Mouse (Mus musculus): ENCODE results near the gene Ppp1r14a. TPM values are rescaled to one million over a fixed set of nuclear protein-coding genes. Genes with fewer than 3 reads are reported as not detected.

Gene Ppp1r14a
- 11.8 TPM in 2 replicates for polyA plus RNA-seq (2014; fragmentation: Nextera tagmentation; extraction: Ambion mirVana)

DNA sequence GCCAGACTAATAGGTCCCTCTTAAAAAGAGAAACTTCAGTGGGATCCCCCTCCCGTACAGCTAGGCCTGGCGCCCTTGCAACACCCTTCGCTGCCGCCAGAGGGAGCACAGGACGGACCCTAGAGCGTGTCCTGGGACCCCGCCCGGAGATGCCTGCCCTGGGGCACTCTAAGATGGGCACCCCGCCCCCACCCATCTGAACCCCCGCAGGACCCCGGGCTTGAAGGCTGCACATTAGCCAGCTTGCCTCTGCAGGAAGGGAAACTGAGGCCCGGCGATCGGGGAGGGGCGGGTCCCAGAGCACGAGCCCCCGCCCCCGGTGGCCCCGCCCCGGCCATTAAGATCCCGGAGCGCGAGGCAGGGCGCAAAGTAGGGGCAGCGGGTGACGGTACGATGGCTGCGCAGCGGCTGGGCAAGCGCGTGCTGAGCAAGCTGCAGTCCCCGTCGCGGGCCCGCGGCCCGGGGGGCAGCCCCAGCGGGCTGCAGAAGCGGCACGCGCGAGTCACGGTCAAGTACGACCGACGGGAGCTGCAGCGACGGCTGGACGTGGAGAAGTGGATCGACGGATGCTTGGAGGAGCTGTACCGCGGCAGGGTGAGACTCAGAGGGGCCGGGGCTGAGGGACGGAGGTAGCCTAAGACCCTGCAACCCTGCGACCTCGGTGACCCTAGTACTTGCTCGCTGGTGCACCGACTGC, at the start of gene Ppp1r14a:
Gene Ppp1r14a, plus strand, starts transcription at position 367 of the 697 bp plus-strand sequence.
- WGBS: 2% methylated on average over 55 of the region's 59 CpGs
- H3K36me3 ChIP-seq (ENCODE audit: control insufficient read depth, insufficient read depth, low read length): no peaks in the 10 kb centered on the region
- peaks cover 14 to 20% of the 10 kb centered on the region in 2 experiments; a peak in 3 of 4 replicates for H3K4me1 ChIP-seq (ENCODE audit: control insufficient read depth in 2 of 2, insufficient read depth in 2 of 2, low read length in 2 of 2)
- H3K27ac ChIP-seq (replicated peaks in 1 of 2; ENCODE audit: control insufficient read depth in 1 of 2, insufficient read depth in 1 of 2, low read depth in 2 of 2, low read length in 2 of 2): 0 out of 4 replicates have a peak within 1 kb of the TSS, but pooled peaks of 1 of the 2 experiments have one; percentile 14
- H3K9ac ChIP-seq (ENCODE audit: low read length): peak within 1 kb of the TSS; percentile 65
- peak; percentile 26; the same call in 1 of the 2 replicates for ATAC-seq (ENCODE audit: insufficient number of reproducible peaks, insufficient read depth, low FRiP score, low read depth)
- H3K9me3 ChIP-seq (ENCODE audit: control insufficient read depth, low read length): no peaks in the 10 kb centered on the region
- peak within 1 kb of the TSS; percentile 83 for H3K4me2 ChIP-seq (ENCODE audit: low read length)
- peak within 1 kb of the TSS; percentile 51 to 56 for H3K4me3 ChIP-seq (ENCODE audit: control insufficient read depth in 1 of 2, insufficient read depth in 1 of 2, low read depth in 1 of 2, low read length in 2 of 2)
- peaks cover 21% of the 10 kb centered on the region for H3K27me3 ChIP-seq (ENCODE audit: control insufficient read depth, insufficient read depth, low read length)

DNA sequence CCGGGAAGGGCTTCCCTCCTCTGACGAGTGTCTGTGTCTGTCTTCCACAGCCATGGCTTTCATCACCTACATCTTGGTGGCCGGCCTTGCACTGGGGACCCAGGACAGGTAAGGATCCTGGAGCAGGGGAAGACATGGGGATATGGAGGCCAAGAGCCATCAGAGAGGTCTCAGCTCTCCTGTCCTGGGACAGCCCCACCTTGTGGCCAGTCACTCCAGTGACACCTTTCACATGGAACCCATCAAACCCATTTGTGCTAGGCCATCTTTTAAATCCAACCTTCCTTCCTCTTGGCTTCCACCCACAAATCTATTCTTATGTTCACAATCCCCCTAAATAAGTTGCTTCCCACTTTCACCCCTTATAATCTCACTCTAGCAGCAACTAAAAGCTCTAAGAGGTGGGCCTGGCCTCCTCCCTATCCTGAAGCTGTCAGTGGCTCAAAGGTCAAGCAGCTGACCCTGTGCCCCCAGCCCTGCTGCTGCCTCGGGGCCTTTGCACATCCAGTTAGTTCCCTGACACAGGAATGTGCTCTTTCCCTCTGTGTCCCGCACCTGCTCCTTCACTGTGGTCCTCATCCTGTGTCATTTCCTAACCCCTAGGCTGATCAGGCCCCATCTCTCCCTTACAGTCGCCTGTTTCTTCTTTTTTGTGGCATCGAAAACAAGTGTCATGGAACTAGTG, 44.2 kb upstream of the Ppp1r14a start:
- no peak overlapping the region for H3K4me2 ChIP-seq (ENCODE audit: low read length)
- ATAC-seq (ENCODE audit: insufficient number of reproducible peaks, insufficient read depth, low FRiP score, low read depth): no peak
- H3K4me3 ChIP-seq (ENCODE audit: control insufficient read depth in 1 of 2, insufficient read depth in 1 of 2, low read depth in 1 of 2, low read length in 2 of 2): no peak overlapping the region
- peaks cover 32% of the 10 kb centered on the region for H3K36me3 ChIP-seq (ENCODE audit: control insufficient read depth, insufficient read depth, low read length)
- H3K9me3 ChIP-seq (ENCODE audit: control insufficient read depth, low read length): no peaks in the 10 kb centered on the region
- H3K9ac ChIP-seq (ENCODE audit: low read length): no peak overlapping the region
- WGBS: 84% methylated on average over 7 of the region's 7 CpGs
- H3K27ac ChIP-seq (replicated peaks in 1 of 2; ENCODE audit: control insufficient read depth in 1 of 2, insufficient read depth in 1 of 2, low read depth in 2 of 2, low read length in 2 of 2): no peak overlapping the region
- H3K4me1 ChIP-seq (ENCODE audit: control insufficient read depth in 2 of 2, insufficient read depth in 2 of 2, low read length in 2 of 2): peaks cover 11 to 12% of the 10 kb centered on the region in 2 experiments; a peak in 2 of 4 replicates
- no peaks in the 10 kb centered on the region for H3K27me3 ChIP-seq (ENCODE audit: control insufficient read depth, insufficient read depth, low read length)

DNA sequence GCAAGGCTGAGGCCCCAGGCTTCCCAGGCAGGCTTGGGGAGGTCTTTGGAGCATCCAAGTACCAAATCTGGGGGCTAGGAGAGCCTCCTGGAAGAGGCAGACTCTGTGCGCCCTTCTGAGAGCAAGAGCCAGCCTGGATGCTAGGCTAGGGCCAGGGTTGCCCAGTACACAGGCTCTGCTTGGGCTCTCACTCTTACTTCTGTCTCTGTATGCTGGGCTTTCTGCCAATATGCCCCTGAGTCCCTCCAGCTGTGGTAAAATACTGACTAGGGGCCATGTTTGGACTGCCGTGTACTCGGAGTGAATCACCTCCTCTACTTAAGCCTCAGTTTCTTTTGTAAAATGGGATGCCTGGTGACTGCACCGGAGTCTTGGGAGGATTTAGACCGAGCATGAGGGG, 43.1 kb upstream of the Ppp1r14a start:
- H3K9me3 ChIP-seq (ENCODE audit: control insufficient read depth, low read length): no peaks in the 10 kb centered on the region
- H3K4me3 ChIP-seq (ENCODE audit: control insufficient read depth in 1 of 2, insufficient read depth in 1 of 2, low read depth in 1 of 2, low read length in 2 of 2): no peak overlapping the region
- peaks cover 32% of the 10 kb centered on the region for H3K36me3 ChIP-seq (ENCODE audit: control insufficient read depth, insufficient read depth, low read length)
- no peak overlapping the region for H3K4me2 ChIP-seq (ENCODE audit: low read length)
- ATAC-seq (ENCODE audit: insufficient number of reproducible peaks, insufficient read depth, low FRiP score, low read depth): no peak
- H3K27me3 ChIP-seq (ENCODE audit: control insufficient read depth, insufficient read depth, low read length): no peaks in the 10 kb centered on the region
- H3K9ac ChIP-seq (ENCODE audit: low read length): no peak overlapping the region
- H3K4me1 ChIP-seq (ENCODE audit: control insufficient read depth in 2 of 2, insufficient read depth in 2 of 2, low read length in 2 of 2): peaks cover 11 to 12% of the 10 kb centered on the region in 2 experiments; a peak in 2 of 4 replicates
- 84% methylated on average over 5 of the region's 5 CpGs for WGBS
- H3K27ac ChIP-seq (replicated peaks in 1 of 2; ENCODE audit: control insufficient read depth in 1 of 2, insufficient read depth in 1 of 2, low read depth in 2 of 2, low read length in 2 of 2): no peak overlapping the region

DNA sequence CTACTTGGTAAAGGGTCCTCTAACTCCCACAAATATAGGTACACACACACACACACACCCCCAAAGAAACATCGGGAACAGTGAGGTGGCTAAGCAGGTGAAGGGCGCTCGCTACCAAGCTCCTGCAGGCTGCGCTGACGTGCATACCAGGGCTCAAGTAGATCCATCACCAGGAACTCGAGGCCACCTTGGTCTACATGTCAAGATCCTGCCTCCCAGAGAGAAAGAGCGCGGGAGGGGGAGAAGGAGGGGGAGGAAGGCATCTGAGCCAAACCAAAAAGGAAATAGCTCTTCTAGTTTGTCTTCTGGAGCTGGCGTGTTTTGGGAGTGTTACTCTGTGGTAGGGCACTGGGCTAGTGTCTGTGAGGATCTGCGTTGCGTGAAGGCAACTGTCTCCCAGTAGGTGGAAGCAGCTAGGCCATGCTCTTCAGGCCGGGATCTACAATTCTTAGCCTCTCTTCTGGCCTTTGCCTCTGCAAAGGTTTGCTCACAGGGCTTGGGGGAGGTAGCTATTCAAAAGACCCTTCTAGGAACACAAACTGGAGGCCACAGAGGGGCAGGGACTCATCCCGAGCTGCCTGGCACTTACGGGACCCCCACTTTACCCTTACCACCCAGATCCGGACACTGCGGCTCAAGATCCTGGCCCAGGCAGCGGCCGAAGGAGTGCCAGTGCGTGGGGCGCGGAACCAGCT, 42.3 kb upstream of the Ppp1r14a start:
- Histone ChIP-seq H3K27ac (replicated peaks in 1 of 2; ENCODE audit: control insufficient read depth in 1 of 2, insufficient read depth in 1 of 2, low read depth in 2 of 2, low read length in 2 of 2) (no peak overlapping the region), H3K4me2 (ENCODE audit: low read length) (peak overlapping the region; percentile 89; the same call in 1 of the 2 replicates), H3K9me3 (ENCODE audit: control insufficient read depth, low read length) (no peaks in the 10 kb centered on the region), H3K9ac (ENCODE audit: low read length) (no peak overlapping the region; the same call in 1 of the 2 replicates), H3K27me3 (ENCODE audit: control insufficient read depth, insufficient read depth, low read length) (no peaks in the 10 kb centered on the region), H3K4me1 (ENCODE audit: control insufficient read depth in 2 of 2, insufficient read depth in 2 of 2, low read length in 2 of 2) (peaks cover 11 to 12% of the 10 kb centered on the region in 2 experiments; a peak in 2 of 4 replicates), H3K4me3 (ENCODE audit: control insufficient read depth in 1 of 2, insufficient read depth in 1 of 2, low read depth in 1 of 2, low read length in 2 of 2) (no peak overlapping the region), H3K36me3 (ENCODE audit: control insufficient read depth, insufficient read depth, low read length) (peaks cover 32% of the 10 kb centered on the region)
- ATAC-seq (ENCODE audit: insufficient number of reproducible peaks, insufficient read depth, low FRiP score, low read depth): no peak
- 82% methylated on average over 21 of the region's 21 CpGs for WGBS

DNA sequence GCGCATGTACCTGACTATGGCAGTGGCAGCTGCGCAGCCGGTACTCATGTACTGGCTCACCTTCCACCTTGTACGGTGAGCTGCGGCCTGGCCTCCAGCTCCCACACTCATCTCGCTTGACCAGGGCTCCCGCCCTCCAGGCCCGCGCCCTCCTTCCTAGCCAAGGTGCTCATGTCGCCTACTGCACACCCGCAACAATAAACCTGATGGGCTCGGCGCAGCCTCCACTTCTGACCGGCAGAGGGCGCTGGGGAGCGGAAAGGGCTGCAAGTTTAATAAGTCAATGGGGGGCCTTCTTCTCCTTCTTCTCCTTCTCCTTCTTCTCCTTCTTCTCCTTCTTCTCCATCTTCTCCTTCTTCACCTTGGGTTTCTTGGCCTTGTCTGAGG, 41.8 kb upstream of the Ppp1r14a start:
- Histone ChIP-seq H3K4me2 (ENCODE audit: low read length) (peak overlapping the region; percentile 89), H3K27ac (replicated peaks in 1 of 2; ENCODE audit: control insufficient read depth in 1 of 2, insufficient read depth in 1 of 2, low read depth in 2 of 2, low read length in 2 of 2) (no peak overlapping the region), H3K4me1 (ENCODE audit: control insufficient read depth in 2 of 2, insufficient read depth in 2 of 2, low read length in 2 of 2) (peaks cover 11 to 12% of the 10 kb centered on the region in 2 experiments; a peak in 2 of 4 replicates), H3K4me3 (ENCODE audit: control insufficient read depth in 1 of 2, insufficient read depth in 1 of 2, low read depth in 1 of 2, low read length in 2 of 2) (peak overlapping the region; percentile 44 to 45), H3K27me3 (ENCODE audit: control insufficient read depth, insufficient read depth, low read length) (no peaks in the 10 kb centered on the region), H3K9ac (ENCODE audit: low read length) (peak overlapping the region; percentile 71), H3K9me3 (ENCODE audit: control insufficient read depth, low read length) (no peaks in the 10 kb centered on the region), H3K36me3 (ENCODE audit: control insufficient read depth, insufficient read depth, low read length) (peaks cover 32% of the 10 kb centered on the region)
- 29% methylated on average over 16 of the region's 16 CpGs for WGBS
- peak; percentile 19; the same call in 1 of the 2 replicates for ATAC-seq (ENCODE audit: insufficient number of reproducible peaks, insufficient read depth, low FRiP score, low read depth)

DNA sequence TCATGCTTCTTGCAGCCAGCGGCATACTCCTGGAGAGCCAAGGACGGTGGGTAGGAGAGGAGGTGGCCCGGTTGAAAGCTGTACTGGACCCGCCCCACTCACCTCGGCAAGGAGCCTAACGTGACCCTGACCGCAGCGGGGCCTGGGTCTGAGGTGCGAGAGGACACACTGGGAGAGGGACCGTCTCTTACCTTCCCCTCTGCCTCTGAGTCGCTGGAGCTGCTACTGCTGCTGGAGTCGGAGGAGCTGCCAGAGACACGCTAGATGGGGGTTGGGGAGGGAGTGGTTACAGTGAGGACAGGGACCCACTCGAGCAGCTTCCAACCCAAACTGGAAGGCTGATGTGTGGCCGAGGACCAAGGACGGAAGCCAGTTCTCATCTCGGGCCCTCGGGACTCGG, 41.4 kb upstream of the Ppp1r14a start:
- ATAC-seq (ENCODE audit: insufficient number of reproducible peaks, insufficient read depth, low FRiP score, low read depth): no peak

DNA sequence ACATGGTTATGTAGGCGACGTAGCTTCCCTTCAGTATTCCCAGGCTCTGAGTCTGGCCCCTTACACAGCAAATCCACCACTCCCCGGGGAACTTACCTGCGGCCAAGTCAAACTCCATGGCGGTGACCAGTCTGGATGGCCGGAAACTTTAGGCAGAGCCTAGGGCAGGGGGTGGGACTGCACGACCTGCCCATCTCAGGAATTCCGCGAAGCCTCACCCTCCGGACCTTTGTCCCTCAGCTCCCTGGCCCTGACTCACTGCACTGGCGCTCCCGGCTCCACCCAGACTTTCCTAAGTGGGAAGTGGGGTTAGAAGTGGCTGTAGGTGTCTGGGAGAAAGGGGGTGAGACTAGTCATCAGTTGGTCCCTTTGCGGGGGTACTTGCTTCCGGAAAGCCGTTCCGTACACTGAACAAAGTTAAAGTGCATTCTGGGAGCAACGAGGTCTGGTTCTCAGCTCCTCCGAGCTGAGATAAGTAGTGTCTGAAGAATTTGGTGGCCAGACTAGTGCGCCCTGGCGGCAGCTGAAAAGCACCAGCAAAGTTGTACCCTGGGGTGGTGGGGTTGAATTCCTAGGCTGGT, 40.8 kb upstream of the Ppp1r14a start, which contains the start of gene 2200002D01Rik:
Gene 2200002D01Rik, minus strand, starts transcription at position 206 of the 581 bp plus-strand sequence.
- Histone ChIP-seq H3K9ac (ENCODE audit: low read length) (peak within 1 kb of the TSS; percentile 71), H3K4me3 (ENCODE audit: control insufficient read depth in 1 of 2, insufficient read depth in 1 of 2, low read depth in 1 of 2, low read length in 2 of 2) (peak within 1 kb of the TSS; percentile 44 to 45), H3K27ac (replicated peaks in 1 of 2; ENCODE audit: control insufficient read depth in 1 of 2, insufficient read depth in 1 of 2, low read depth in 2 of 2, low read length in 2 of 2) (peak within 1 kb of the TSS in 1 of 2 experiments; percentile 24; a peak in 1 of 4 replicates), H3K4me2 (ENCODE audit: low read length) (peak within 1 kb of the TSS; percentile 89), H3K36me3 (ENCODE audit: control insufficient read depth, insufficient read depth, low read length) (peaks cover 32% of the 10 kb centered on the region), H3K27me3 (ENCODE audit: control insufficient read depth, insufficient read depth, low read length) (no peaks in the 10 kb centered on the region), H3K4me1 (ENCODE audit: control insufficient read depth in 2 of 2, insufficient read depth in 2 of 2, low read length in 2 of 2) (peaks cover 11 to 12% of the 10 kb centered on the region in 2 experiments; a peak in 2 of 4 replicates), H3K9me3 (ENCODE audit: control insufficient read depth, low read length) (no peaks in the 10 kb centered on the region)
- WGBS: 3% methylated on average over 20 of the region's 20 CpGs
- no peak for ATAC-seq (ENCODE audit: insufficient number of reproducible peaks, insufficient read depth, low FRiP score, low read depth)

More for the DNA sequence above, 41.4 kb upstream of the Ppp1r14a start:
- H3K4me1 ChIP-seq (ENCODE audit: control insufficient read depth in 2 of 2, insufficient read depth in 2 of 2, low read length in 2 of 2): peaks cover 11 to 12% of the 10 kb centered on the region in 2 experiments; a peak in 2 of 4 replicates
- peak overlapping the region; percentile 71 for H3K9ac ChIP-seq (ENCODE audit: low read length)
- peak overlapping the region; percentile 44 to 45 for H3K4me3 ChIP-seq (ENCODE audit: control insufficient read depth in 1 of 2, insufficient read depth in 1 of 2, low read depth in 1 of 2, low read length in 2 of 2)
- H3K9me3 ChIP-seq (ENCODE audit: control insufficient read depth, low read length): no peaks in the 10 kb centered on the region
- H3K36me3 ChIP-seq (ENCODE audit: control insufficient read depth, insufficient read depth, low read length): peaks cover 32% of the 10 kb centered on the region
- 8% methylated on average over 19 of the region's 19 CpGs for WGBS
- peak overlapping the region; percentile 89 for H3K4me2 ChIP-seq (ENCODE audit: low read length)
- H3K27ac ChIP-seq (replicated peaks in 1 of 2; ENCODE audit: control insufficient read depth in 1 of 2, insufficient read depth in 1 of 2, low read depth in 2 of 2, low read length in 2 of 2): peak overlapping the region in 1 of 2 experiments; percentile 24; a peak in 1 of 4 replicates
- H3K27me3 ChIP-seq (ENCODE audit: control insufficient read depth, insufficient read depth, low read length): no peaks in the 10 kb centered on the region

All from heart, embryonic 14.5 days (tissue).